Mouse (Mus musculus) ES-E14 (cell line): Measurements from ENCODE around the gene Ltb.

Experiments used
- CHD2 ChIP-seq: IDR thresholded peaks from 2 replicates; pipeline ENCODE4 v1.6.1; 2014; ENCODE audit warnings: mild to moderate bottlenecking, low read depth, low read length, inconsistent platforms
- HCFC1 ChIP-seq: IDR thresholded peaks from 2 replicates; pipeline ENCODE4 v1.6.1; 2012; ENCODE audit warnings: low read length, inconsistent platforms, borderline replicate concordance; ENCODE audit not compliant: insufficient read depth
- MAFK ChIP-seq: IDR thresholded peaks from 2 replicates; pipeline ENCODE4 v1.6.1; 2014; ENCODE audit warnings: mild to moderate bottlenecking, low read depth, low read length, inconsistent platforms; ENCODE audit not compliant: insufficient read depth
- ZC3H11A ChIP-seq: IDR thresholded peaks from 2 replicates; pipeline ENCODE4 v1.6.1; 2012; ENCODE audit warnings: low read depth, mild to moderate bottlenecking, inconsistent platforms, low read length, borderline replicate concordance

- no peak for TF ChIP-seq ZC3H11A
- no peak for TF ChIP-seq HCFC1
- TF ChIP-seq CHD2 = no peak
- no peak for TF ChIP-seq MAFK
Observed at GRCm38 (mm10) chr17:35147922-35148639, 46.2 kb upstream of the Ltb start.
